Mouse (Mus musculus): ENCODE results near the gene Rab12.

Gene Rab12

GRCm38 (mm10) chr17:66447978-66448377 lies 71.6 kb downstream of the Rab12 start:
- DNase-seq (ENCODE audit: low spot score) = no peak

GRCm38 (mm10) chr17:66447007-66447312 lies 72.6 kb downstream of the Rab12 start:
- no peak for DNase-seq (ENCODE audit: low spot score)

GRCm38 (mm10) chr17:66446196-66447006 lies 73.1 kb downstream of the Rab12 start:
- no peak for DNase-seq (ENCODE audit: low spot score)

Measured in c-Kit-positive CD71-positive TER-119-positive erythroid progenitor cells, embryonic 14.5 days (primary cell).